8 mouse cellular contexts compared by ENCODE assay signal in genomic region chr10:56468537-56468936, GRCm38 (mm10).
DNase-seq lines count a peak whose midpoint lies in the region; ATAC-seq lines count a peak whose summit lies in the region.

No protein-coding gene starts in this region.

- no peaks in the 10 kb centered on the region for H3K27me3 ChIP-seq in forebrain, embryonic 10.5 days (ENCODE audit: poor library complexity, severe bottlenecking)
- H3K27me3 ChIP-seq in forebrain, embryonic 14.5 days (replicated peaks; ENCODE audit: control insufficient read depth, insufficient read depth, low read length), result no peaks in the 10 kb centered on the region
- no peaks in the 10 kb centered on the region for H3K27me3 ChIP-seq in heart, embryonic 15.5 days
- H3K27me3 ChIP-seq in limb, embryonic 13.5 days, result no peaks in the 10 kb centered on the region
- H3K27me3 ChIP-seq in liver, embryonic 11.5 days (replicated peaks; ENCODE audit: control insufficient read depth, insufficient read depth, low read length), result no peaks in the 10 kb centered on the region

- peak overlapping the region; percentile 51; the same call in 1 of the 2 replicates for H3K27ac ChIP-seq in forebrain, embryonic 10.5 days
- H3K27ac ChIP-seq in forebrain, embryonic 14.5 days (ENCODE audit: low read depth, low read length), result no peak overlapping the region
- peak overlapping the region; percentile 63 for H3K27ac ChIP-seq in heart, embryonic 15.5 days
- 0 out of 2 replicates have a peak overlapping the region, but pooled peaks have one; percentile 39 for H3K27ac ChIP-seq in limb, embryonic 13.5 days
- H3K27ac ChIP-seq in liver, embryonic 11.5 days (ENCODE audit: low read depth, low read length), result no peak overlapping the region

- ATAC-seq in forebrain, embryonic 14.5 days, result no peak
- no peak; the same call in 1 of the 2 replicates for ATAC-seq in heart, embryonic 15.5 days (replicated peaks; ENCODE audit: insufficient number of reproducible peaks, insufficient read depth, low FRiP score, low read depth)
- ATAC-seq in limb, embryonic 13.5 days (ENCODE audit: low FRiP score, low read depth), result peak; percentile 52
- no peak for ATAC-seq in liver, embryonic 11.5 days (replicated peaks; ENCODE audit: low FRiP score)

- DNase-seq in forebrain, embryonic 10.5 days (ENCODE audit: extremely low spot score, low spot score), result no peak
- DNase-seq in forebrain, embryonic 14.5 days (ENCODE audit: low spot score), result no peak
- DNase-seq in adipocyte (ENCODE audit: low spot score), result peak; percentile 36
- no peak for DNase-seq in frontal cortex, adult 2 months (ENCODE audit: extremely low spot score in 1 of 2, low spot score in 1 of 2)
- no peak for DNase-seq in liver, embryonic 11.5 days (ENCODE audit: low spot score)
- no peak for DNase-seq in layer of hippocampus, postnatal 25 days (ENCODE audit: extremely low spot score in 1 of 2, low spot score in 1 of 2)

- 0 out of 2 replicates have a peak, but pooled peaks cover 3% of the 10 kb centered on the region for H3K4me1 ChIP-seq in forebrain, embryonic 10.5 days
- H3K4me1 ChIP-seq in forebrain, embryonic 14.5 days (ENCODE audit: control insufficient read depth, insufficient read depth, low read length), result no peaks in the 10 kb centered on the region
- H3K4me1 ChIP-seq in heart, embryonic 15.5 days (replicated peaks), result peaks cover 7% of the 10 kb centered on the region
- H3K4me1 ChIP-seq in limb, embryonic 13.5 days, result peaks cover 9% of the 10 kb centered on the region; the same call in 1 of the 2 replicates
- no peaks in the 10 kb centered on the region for H3K4me1 ChIP-seq in liver, embryonic 11.5 days (replicated peaks; ENCODE audit: control insufficient read depth, insufficient read depth, low read length)

- H3K9me3 ChIP-seq in forebrain, embryonic 10.5 days, result no peaks in the 10 kb centered on the region
- no peaks in the 10 kb centered on the region for H3K9me3 ChIP-seq in forebrain, embryonic 14.5 days (replicated peaks; ENCODE audit: control insufficient read depth, low read length)
- H3K9me3 ChIP-seq in heart, embryonic 15.5 days (replicated peaks), result no peaks in the 10 kb centered on the region
- H3K9me3 ChIP-seq in limb, embryonic 13.5 days, result peaks cover 6% of the 10 kb centered on the region; the same call in 1 of the 2 replicates
- no peaks in the 10 kb centered on the region for H3K9me3 ChIP-seq in liver, embryonic 11.5 days (ENCODE audit: control insufficient read depth, low read length)

- WGBS in forebrain, embryonic 10.5 days, result 61% methylated on average over 6 of the region's 6 CpGs
- 86% methylated on average over 6 of the region's 6 CpGs for WGBS in forebrain, embryonic 14.5 days
- 8% methylated on average over 6 of the region's 6 CpGs for WGBS in heart, embryonic 15.5 days
- 31% methylated on average over 6 of the region's 6 CpGs for WGBS in limb, embryonic 13.5 days
- WGBS in liver, embryonic 11.5 days, result 40% methylated on average over 6 of the region's 6 CpGs

- H3K9ac ChIP-seq in forebrain, embryonic 14.5 days (ENCODE audit: low read length), result no peak overlapping the region
- H3K9ac ChIP-seq in heart, embryonic 15.5 days, result no peak overlapping the region
- H3K9ac ChIP-seq in limb, embryonic 13.5 days, result peak overlapping the region; percentile 54; the same call in 1 of the 2 replicates
- no peak overlapping the region for H3K9ac ChIP-seq in liver, embryonic 11.5 days (ENCODE audit: low read depth, low read length)

- no peak overlapping the region for H3K4me2 ChIP-seq in forebrain, embryonic 14.5 days (ENCODE audit: low read length)
- H3K4me2 ChIP-seq in heart, embryonic 15.5 days, result peak overlapping the region; percentile 53
- peak overlapping the region; percentile 58 for H3K4me2 ChIP-seq in limb, embryonic 13.5 days (replicated peaks)
- H3K4me2 ChIP-seq in liver, embryonic 11.5 days, result no peak overlapping the region

- no peaks in the 10 kb centered on the region for H3K36me3 ChIP-seq in forebrain, embryonic 10.5 days (replicated peaks)
- no peaks in the 10 kb centered on the region for H3K36me3 ChIP-seq in forebrain, embryonic 14.5 days (ENCODE audit: control insufficient read depth, insufficient read depth, low read length)
- no peaks in the 10 kb centered on the region for H3K36me3 ChIP-seq in heart, embryonic 15.5 days
- H3K36me3 ChIP-seq in limb, embryonic 13.5 days, result no peaks in the 10 kb centered on the region
- no peaks in the 10 kb centered on the region for H3K36me3 ChIP-seq in liver, embryonic 11.5 days (ENCODE audit: control insufficient read depth, insufficient read depth, low read length)

- H3K4me3 ChIP-seq in forebrain, embryonic 10.5 days, result no peak overlapping the region
- H3K4me3 ChIP-seq in forebrain, embryonic 14.5 days (ENCODE audit: low read depth, low read length), result no peak overlapping the region
- 0 out of 2 replicates have a peak overlapping the region, but pooled peaks have one; percentile 32 for H3K4me3 ChIP-seq in heart, embryonic 15.5 days
- peak overlapping the region; percentile 40; the same call in 1 of the 2 replicates for H3K4me3 ChIP-seq in limb, embryonic 13.5 days
- H3K4me3 ChIP-seq in liver, embryonic 11.5 days (ENCODE audit: low read depth, low read length), result no peak overlapping the region

Comparison
In these comparisons a context has a peak if more than half of its experiments do, and no peak if none do; other contexts are left out.
1. H3K27ac ChIP-seq: peak in forebrain, embryonic 10.5 days (single experiment), heart, embryonic 15.5 days (single experiment) and limb, embryonic 13.5 days (single experiment); none in forebrain, embryonic 14.5 days (single experiment) and liver, embryonic 11.5 days (single experiment).
2. H3K4me3 ChIP-seq: peak in heart, embryonic 15.5 days (single experiment) and limb, embryonic 13.5 days (single experiment); none in forebrain, embryonic 10.5 days (single experiment), forebrain, embryonic 14.5 days (single experiment) and liver, embryonic 11.5 days (single experiment).
3. H3K4me2 ChIP-seq: peak in heart, embryonic 15.5 days (single experiment) and limb, embryonic 13.5 days (single experiment); none in forebrain, embryonic 14.5 days (single experiment) and liver, embryonic 11.5 days (single experiment).